Mouse (Mus musculus) liver, embryonic 12.5 days (tissue): ENCODE results near the gene Chmp4b. TPM values are rescaled to one million over a fixed set of nuclear protein-coding genes. Genes with fewer than 3 reads are reported as not detected.
A peak's percentile ranks its signal among the peaks of the same experiment; 100 is the strongest.

ENCODE experiments used
- ATAC-seq: fragments of 200-750 bp; cut with Nextera tagmentation; 2 replicates; pipeline ENCODE4 v1.8.0; 2017; ENCODE audit warnings: moderate number of reproducible peaks, mild to moderate bottlenecking, moderate library complexity
- H3K27ac ChIP-seq: fragments of 300-500 bp; sonication (generic); 2 replicates; pipeline ENCODE4 v1.5.1; 2016; ENCODE audit warnings: mild to moderate bottlenecking
- H3K27me3 ChIP-seq: fragments of 300-500 bp; sonication (generic); replicated peaks from 2 replicates; pipeline ENCODE4 v1.6.1; 2016; ENCODE audit warnings: mild to moderate bottlenecking, moderate library complexity
- H3K36me3 ChIP-seq: fragments of 300-500 bp; sonication (generic); 2 replicates; pipeline ENCODE4 v1.6.1; 2016; ENCODE audit warnings: mild to moderate bottlenecking, moderate library complexity
- H3K4me1 ChIP-seq: fragments of 300-500 bp; sonication (generic); 2 replicates; pipeline ENCODE4 v1.6.1; 2016
- H3K4me2 ChIP-seq: fragments of 300-500 bp; sonication (generic); 2 replicates; pipeline ENCODE4 v1.6.1; 2016; ENCODE audit warnings: mild to moderate bottlenecking, moderate library complexity
- H3K4me3 ChIP-seq: fragments of 300-500 bp; sonication (generic); 2 replicates; pipeline ENCODE4 v1.5.1; 2016; ENCODE audit warnings: mild to moderate bottlenecking, moderate library complexity
- H3K9ac ChIP-seq: fragments of 300-500 bp; sonication (generic); 2 replicates; pipeline ENCODE4 v1.6.1; 2016; ENCODE audit warnings: mild to moderate bottlenecking, moderate library complexity
- H3K9me3 ChIP-seq: fragments of 300-500 bp; sonication (generic); replicated peaks from 2 replicates; pipeline ENCODE4 v1.6.1; 2016; ENCODE audit warnings: mild to moderate bottlenecking, moderate library complexity
- WGBS: fragments of 180-500 bp; shearing (Covaris S2); methylation state at CpG from one replicate; pipeline ENCODE4 v1.1.7; 2016; ENCODE audit not compliant: insufficient replicate concordance; 5-methylcytosine and 5-hydroxymethylcytosine counted together
- polyA plus RNA-seq: library from polyadenylated mRNA; unstranded; fragments of >200 nt; fragmentation: Nextera tagmentation; extraction: Ambion mirVana; gene quantifications from 2 replicates; pipeline ENCODE4 v1.2.1, GENCODE M21; 2016

Gene Chmp4b
- polyA plus RNA-seq, result 17.6 and 18.2 TPM in 2 replicates

DNA sequence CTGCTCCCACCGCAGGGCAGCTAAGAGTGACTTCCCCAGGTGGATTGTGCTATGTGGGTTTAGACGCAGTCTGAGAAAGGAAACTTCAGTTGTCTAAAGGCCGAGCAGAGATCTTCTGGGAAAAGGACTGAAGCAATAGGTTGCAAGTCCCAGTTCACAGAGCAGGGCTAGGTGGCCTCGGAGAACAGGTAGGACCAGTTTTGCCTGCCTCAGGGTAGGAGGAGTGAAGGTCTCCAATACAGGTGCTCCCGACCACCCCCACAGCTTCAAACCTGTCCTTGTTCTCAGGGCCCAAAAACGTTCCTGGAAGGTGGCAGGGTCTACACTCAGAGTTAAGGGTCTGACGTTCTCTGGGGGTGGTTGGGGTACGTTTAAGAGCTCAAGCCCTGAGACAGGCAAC lies at the start of gene Chmp4b:
Gene Chmp4b, plus strand, starts transcription at position 343 of the 400 bp plus-strand sequence.
- Histone ChIP-seq H3K9me3 (peaks cover 7% of the 10 kb centered on the region; the same call in 1 of the 2 replicates), H3K4me2 (no peak within 1 kb of the TSS), H3K27ac (no peak within 1 kb of the TSS), H3K27me3 (peaks cover 6% of the 10 kb centered on the region; the same call in 1 of the 2 replicates), H3K4me3 (no peak within 1 kb of the TSS), H3K9ac (no peak within 1 kb of the TSS), H3K36me3 (no peaks in the 10 kb centered on the region), H3K4me1 (peaks cover 19% of the 10 kb centered on the region)
- 46% methylated on average over 8 of the region's 8 CpGs for whole genome bisulfite sequencing
- no peak for ATAC-seq

GRCm38 (mm10) chr2:154603007-154603637 lies 48.4 kb upstream of the Chmp4b start:
- no peak for ATAC-seq
- peak overlapping the region; percentile 92 for H3K27ac ChIP-seq
- no peaks in the 10 kb centered on the region for H3K9me3 ChIP-seq
- no peaks in the 10 kb centered on the region for H3K27me3 ChIP-seq
- 9% methylated on average over 22 of the region's 22 CpGs for WGBS
- peaks cover 38% of the 10 kb centered on the region for H3K4me1 ChIP-seq
- peak overlapping the region; percentile 79 for H3K4me2 ChIP-seq
- peak overlapping the region; percentile 92 for H3K9ac ChIP-seq
- 0 out of 2 replicates have a peak, but pooled peaks cover 2% of the 10 kb centered on the region for H3K36me3 ChIP-seq
- H3K4me3 ChIP-seq, result peak overlapping the region; percentile 85

DNA sequence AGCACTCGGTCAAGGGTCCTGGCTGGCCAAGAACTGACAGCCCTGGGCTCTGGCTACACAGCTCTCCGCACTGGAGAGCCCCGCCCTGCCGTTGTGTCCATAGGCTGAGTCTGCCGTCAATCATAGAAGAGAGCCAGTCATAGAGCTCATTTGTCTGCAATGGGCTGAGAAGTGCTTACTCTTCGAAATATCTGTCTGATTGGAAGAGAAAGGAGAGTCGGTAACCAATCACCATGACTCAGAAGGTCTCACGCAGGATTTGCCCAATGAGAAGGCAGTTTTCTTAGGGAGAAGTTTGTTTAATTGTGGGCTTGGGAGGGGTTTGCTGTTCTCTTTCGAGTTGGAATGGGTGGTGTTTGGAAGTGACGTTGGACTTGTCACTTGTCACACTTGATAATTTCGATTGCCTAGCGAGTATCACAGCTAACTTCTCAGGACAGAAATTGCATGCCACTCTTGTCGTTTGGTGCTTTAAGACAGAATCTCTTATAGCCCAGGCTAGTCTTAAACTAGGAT lies 47.8 kb upstream of the Chmp4b start, which contains the start of gene Pxmp4:
Gene Pxmp4, minus strand, starts transcription at position 71 of the 516 bp plus-strand sequence.
- WGBS, result under 1% methylated on average over 13 of the region's 13 CpGs
- Histone ChIP-seq H3K27ac (peak within 1 kb of the TSS; percentile 92), H3K9me3 (no peaks in the 10 kb centered on the region), H3K36me3 (0 out of 2 replicates have a peak, but pooled peaks cover 2% of the 10 kb centered on the region), H3K9ac (peak within 1 kb of the TSS; percentile 92), H3K4me3 (peak within 1 kb of the TSS; percentile 85), H3K27me3 (0 out of 2 replicates have a peak, but pooled peaks cover 3% of the 10 kb centered on the region), H3K4me1 (peaks cover 39% of the 10 kb centered on the region), H3K4me2 (peak within 1 kb of the TSS; percentile 81)
- peak; percentile 100 for ATAC-seq

DNA sequence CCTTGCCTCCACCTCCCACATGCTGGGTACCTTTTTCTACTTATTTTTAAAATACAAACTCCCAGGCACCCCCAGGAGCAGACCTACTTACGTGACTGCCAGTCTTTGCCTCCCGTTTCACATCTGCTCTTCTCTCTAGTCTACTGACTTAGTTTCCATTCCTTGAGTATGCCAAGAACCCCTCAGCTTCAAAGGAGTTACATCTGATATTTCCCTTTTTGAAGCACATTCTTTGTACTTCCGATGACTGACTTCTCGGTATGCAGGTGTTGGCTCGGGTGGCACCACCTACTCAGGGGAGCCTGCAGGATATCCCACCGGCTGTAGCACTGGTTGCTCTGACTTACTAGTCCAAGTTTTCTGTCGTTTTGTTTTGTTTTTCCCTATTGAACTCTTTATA lies 47.3 kb upstream of the Chmp4b start:
- peak overlapping the region; percentile 81 for H3K4me2 ChIP-seq
- H3K36me3 ChIP-seq, result 0 out of 2 replicates have a peak, but pooled peaks cover 2% of the 10 kb centered on the region
- H3K27ac ChIP-seq, result peak overlapping the region; percentile 87
- H3K9ac ChIP-seq, result peak overlapping the region; percentile 65
- 23% methylated on average over 7 of the region's 7 CpGs for WGBS
- peak overlapping the region; percentile 58 for H3K4me3 ChIP-seq
- 0 out of 2 replicates have a peak, but pooled peaks cover 3% of the 10 kb centered on the region for H3K27me3 ChIP-seq
- 0 out of 2 replicates have a peak, but pooled peaks have one; percentile 0 for ATAC-seq
- no peaks in the 10 kb centered on the region for H3K9me3 ChIP-seq
- H3K4me1 ChIP-seq, result peaks cover 43% of the 10 kb centered on the region

- Histone ChIP-seq H3K27ac (no peak overlapping the region), H3K36me3 (no peaks in the 10 kb centered on the region), H3K9me3 (no peaks in the 10 kb centered on the region), H3K9ac (no peak overlapping the region), H3K4me3 (no peak overlapping the region), H3K4me2 (no peak overlapping the region), H3K4me1 (peaks cover 54% of the 10 kb centered on the region), H3K27me3 (0 out of 2 replicates have a peak, but pooled peaks cover 3% of the 10 kb centered on the region)
- WGBS, result 68% methylated on average over 1 of the region's 1 CpGs
- no peak for ATAC-seq
Measured at GRCm38 (mm10) chr2:154606965-154607364, 44.5 kb upstream of the Chmp4b start.

DNA sequence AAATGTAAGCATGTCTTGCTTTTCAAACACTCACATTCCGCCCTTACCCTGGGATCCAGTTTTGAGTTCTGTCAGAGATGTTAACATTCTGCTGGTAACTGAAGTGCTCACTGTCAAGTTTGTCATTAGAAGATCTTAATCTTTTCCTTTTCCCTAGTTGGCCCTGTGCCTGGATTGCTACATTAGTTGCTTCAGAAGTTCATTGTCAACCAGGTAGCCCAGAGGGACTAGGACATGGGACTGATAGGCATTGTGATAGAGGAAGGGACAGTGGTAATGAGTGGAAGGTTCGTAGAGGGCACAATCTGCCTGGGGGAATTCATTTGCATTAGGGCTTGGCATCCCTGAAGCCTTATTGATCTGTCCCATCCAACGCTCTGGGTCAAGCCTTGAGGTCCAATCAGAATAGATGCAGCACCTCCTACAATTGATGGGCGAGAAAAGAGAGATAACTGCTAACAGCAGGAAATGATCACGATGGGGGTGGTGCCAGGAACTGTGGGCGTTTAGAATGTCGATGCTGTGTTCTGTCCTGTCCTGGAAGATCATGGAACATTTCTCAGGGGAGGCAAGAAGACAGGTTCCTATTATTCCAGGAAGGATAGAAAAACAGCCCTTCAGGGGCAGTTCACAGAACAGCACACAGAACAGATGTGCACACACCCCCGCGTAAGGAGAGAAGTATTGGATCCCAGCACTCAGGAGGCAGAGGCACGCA lies 42.3 kb upstream of the Chmp4b start:
- H3K36me3 ChIP-seq, result no peaks in the 10 kb centered on the region
- WGBS, result 41% methylated on average over 10 of the region's 10 CpGs
- ATAC-seq, result no peak
- H3K4me2 ChIP-seq, result no peak overlapping the region
- 0 out of 2 replicates have a peak, but pooled peaks cover 3% of the 10 kb centered on the region for H3K27me3 ChIP-seq
- no peak overlapping the region for H3K4me3 ChIP-seq
- H3K9me3 ChIP-seq, result no peaks in the 10 kb centered on the region
- H3K9ac ChIP-seq, result peak overlapping the region; percentile 5; the same call in 1 of the 2 replicates
- no peak overlapping the region for H3K27ac ChIP-seq
- H3K4me1 ChIP-seq, result peaks cover 57% of the 10 kb centered on the region

DNA sequence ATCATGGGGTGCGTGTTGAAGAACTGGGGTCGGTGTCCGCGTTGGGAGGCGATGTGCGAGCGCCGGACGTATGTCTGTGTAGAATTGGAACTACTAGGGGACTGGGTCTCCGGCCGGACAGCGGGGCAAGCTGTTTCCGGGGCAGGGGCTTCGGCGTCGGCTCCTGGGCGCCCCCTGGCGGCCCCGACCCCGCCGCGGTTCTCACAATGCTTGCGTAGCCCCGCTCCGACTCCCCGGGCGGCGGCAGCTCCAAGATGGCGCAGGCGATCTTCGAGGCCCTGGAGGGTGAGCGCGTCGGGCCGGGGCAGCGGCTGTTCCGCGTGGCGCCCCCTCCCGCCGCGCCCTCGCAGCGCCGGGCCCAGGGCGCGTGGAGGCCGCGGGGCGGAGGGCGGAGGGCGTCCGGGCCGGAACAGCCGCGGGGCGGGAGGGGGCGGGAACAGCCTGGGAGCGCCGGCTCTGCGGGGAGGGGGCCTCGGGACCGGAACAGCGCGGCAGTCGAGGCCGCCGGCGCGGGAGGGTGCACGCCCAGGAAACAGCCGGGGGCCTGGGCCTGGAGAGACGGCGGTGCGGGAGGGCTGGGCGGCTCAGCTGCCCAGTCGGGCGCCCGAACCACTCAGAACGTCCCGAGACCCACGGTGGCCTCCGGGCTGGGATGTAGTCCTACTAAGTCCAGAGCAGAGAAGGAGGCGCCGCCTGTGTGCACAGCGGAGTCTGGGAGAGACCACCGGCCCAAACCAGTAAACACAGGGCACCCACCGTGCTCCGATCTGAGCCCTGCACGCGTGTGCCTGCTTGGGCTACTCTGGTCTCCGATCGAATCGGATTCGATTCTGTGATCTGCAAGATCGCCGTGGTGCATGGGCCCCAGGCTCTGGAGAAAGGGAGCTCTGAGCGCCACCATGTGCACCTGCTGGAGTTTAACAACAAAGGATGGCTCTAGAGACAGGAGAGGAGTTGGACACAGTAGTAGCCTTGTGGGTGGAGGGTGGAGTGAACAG lies 38.1 kb upstream of the Chmp4b start, which contains the start of the genes Zfp341 and 4930519P11Rik:
Gene Zfp341, plus strand, starts transcription at position 180 of the 998 bp plus-strand sequence.
Gene 4930519P11Rik, minus strand, starts transcription at position 320 of the 998 bp plus-strand sequence.
- WGBS, result under 1% methylated on average over 80 of the region's 98 CpGs
- no peaks in the 10 kb centered on the region for H3K36me3 ChIP-seq
- H3K27ac ChIP-seq, result peak within 1 kb of the TSS; percentile 98
- H3K9me3 ChIP-seq, result no peaks in the 10 kb centered on the region
- H3K4me3 ChIP-seq, result peak within 1 kb of the TSS; percentile 73
- H3K27me3 ChIP-seq, result 0 out of 2 replicates have a peak, but pooled peaks cover 2% of the 10 kb centered on the region
- peak within 1 kb of the TSS; percentile 88 for H3K9ac ChIP-seq
- peak; percentile 88 for ATAC-seq
- H3K4me1 ChIP-seq, result peaks cover 72% of the 10 kb centered on the region
- peak within 1 kb of the TSS; percentile 95 for H3K4me2 ChIP-seq

GRCm38 (mm10) chr2:154614841-154615576 lies 36.5 kb upstream of the Chmp4b start:
- no peaks in the 10 kb centered on the region for H3K27me3 ChIP-seq
- no peaks in the 10 kb centered on the region for H3K9me3 ChIP-seq
- H3K4me3 ChIP-seq, result peak overlapping the region; percentile 29
- no peaks in the 10 kb centered on the region for H3K36me3 ChIP-seq
- peaks cover 63% of the 10 kb centered on the region for H3K4me1 ChIP-seq
- 33% methylated on average over 19 of the region's 19 CpGs for WGBS
- ATAC-seq, result no peak
- H3K27ac ChIP-seq, result peak overlapping the region; percentile 98
- H3K4me2 ChIP-seq, result peak overlapping the region; percentile 95
- peak overlapping the region; percentile 88 for H3K9ac ChIP-seq

DNA sequence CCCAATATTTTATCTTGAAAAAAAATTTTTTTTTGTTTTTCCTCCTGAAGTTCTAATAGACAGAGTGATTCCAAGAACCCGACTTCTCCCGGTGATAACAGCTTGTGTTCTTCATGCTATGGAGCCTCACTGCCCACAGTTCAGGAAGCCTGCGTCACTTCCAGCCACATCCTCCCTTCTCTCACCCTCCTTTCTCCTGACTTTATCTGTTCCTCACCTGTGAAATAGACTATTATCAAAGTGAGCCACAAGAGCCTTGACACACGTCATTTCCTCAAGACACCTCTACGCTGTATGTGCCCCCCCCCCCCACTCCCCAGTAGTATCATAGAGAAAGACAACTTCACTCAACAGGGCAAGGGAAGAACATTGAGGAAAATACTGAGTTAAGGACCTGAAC lies 35.8 kb upstream of the Chmp4b start:
- peak overlapping the region; percentile 88 for H3K9ac ChIP-seq
- peak overlapping the region; percentile 95 for H3K4me2 ChIP-seq
- ATAC-seq, result peak; percentile 13; the same call in 1 of the 2 replicates
- H3K9me3 ChIP-seq, result no peaks in the 10 kb centered on the region
- WGBS, result 13% methylated on average over 5 of the region's 5 CpGs
- peak overlapping the region; percentile 98 for H3K27ac ChIP-seq
- H3K36me3 ChIP-seq, result no peaks in the 10 kb centered on the region
- no peaks in the 10 kb centered on the region for H3K27me3 ChIP-seq
- H3K4me1 ChIP-seq, result peaks cover 60% of the 10 kb centered on the region
- H3K4me3 ChIP-seq, result peak overlapping the region; percentile 29; the same call in 1 of the 2 replicates

GRCm38 (mm10) chr2:154617061-154617460 lies 34.4 kb upstream of the Chmp4b start:
- no peak overlapping the region for H3K4me2 ChIP-seq
- H3K4me3 ChIP-seq, result no peak overlapping the region
- peaks cover 60% of the 10 kb centered on the region for H3K4me1 ChIP-seq
- H3K36me3 ChIP-seq, result no peaks in the 10 kb centered on the region
- H3K27me3 ChIP-seq, result no peaks in the 10 kb centered on the region
- ATAC-seq, result no peak
- WGBS, result 78% methylated on average over 3 of the region's 3 CpGs
- H3K27ac ChIP-seq, result peak overlapping the region; percentile 36; the same call in 1 of the 2 replicates
- H3K9me3 ChIP-seq, result no peaks in the 10 kb centered on the region
- no peak overlapping the region for H3K9ac ChIP-seq
